Mouse (Mus musculus) hindbrain, embryonic 11.5 days (tissue): ENCODE measurements at regions not wholly inside any gene's neighbourhood (a gene's known extent, or its start where the extent isn't known, plus 50 kb on each side); places are given as distances from the start of the nearest gene placed in this dataset.

Experiments
- ATAC-seq: fragments of 200-750 bp; cut with Nextera tagmentation; 2 replicates; pipeline ENCODE4 v1.8.0; 2017; ENCODE audit warnings: mild to moderate bottlenecking, moderate TSS enrichment, moderate library complexity; ENCODE audit not compliant: low FRiP score
- DNase-seq: peaks from one replicate; pipeline ENCODE4 v3.0.0-alpha.2; 2015; ENCODE audit warnings: low spot score
- H3K27ac ChIP-seq: fragments of 300-500 bp; sonication (generic); 2 replicates; pipeline ENCODE4 v1.5.1; 2014; ENCODE audit warnings: mild to moderate bottlenecking, low read depth, low read length
- H3K27me3 ChIP-seq: fragments of 300-500 bp; sonication (generic); 2 replicates; pipeline ENCODE4 v1.6.1; 2014; ENCODE audit warnings: mild to moderate bottlenecking, low read length, moderate library complexity, mixed read lengths; ENCODE audit not compliant: control insufficient read depth, insufficient read depth
- H3K36me3 ChIP-seq: fragments of 300-500 bp; sonication (generic); 2 replicates; pipeline ENCODE4 v1.6.1; 2014; ENCODE audit warnings: mild to moderate bottlenecking, low read length, moderate library complexity, mixed read lengths; ENCODE audit not compliant: control insufficient read depth, insufficient read depth
- H3K4me1 ChIP-seq: fragments of 300-500 bp; sonication (generic); replicated peaks from 2 replicates; pipeline ENCODE4 v1.6.1; 2014; ENCODE audit warnings: low read length, mixed read lengths; ENCODE audit not compliant: control insufficient read depth, insufficient read depth
- H3K4me2 ChIP-seq: fragments of 300-500 bp; sonication (generic); replicated peaks from 2 replicates; pipeline ENCODE4 v1.6.1; 2014; ENCODE audit warnings: mild to moderate bottlenecking, low read depth, low read length
- H3K4me3 ChIP-seq: fragments of 300-500 bp; sonication (generic); 2 replicates; pipeline ENCODE4 v1.5.1; 2014; ENCODE audit warnings: low read depth, low read length
- H3K9ac ChIP-seq: fragments of 300-500 bp; sonication (generic); 2 replicates; pipeline ENCODE4 v1.6.1; 2014; ENCODE audit warnings: low read depth, low read length
- H3K9me3 ChIP-seq: fragments of 300-500 bp; sonication (generic); 2 replicates; pipeline ENCODE4 v1.6.1; 2016; ENCODE audit warnings: low read length; ENCODE audit not compliant: control insufficient read depth
- WGBS: fragments of 180-500 bp; shearing (Covaris S2); extraction: QIAGEN DNeasy Blood & Tissue Kit; methylation state at CpG from one replicate; pipeline ENCODE4 v1.1.7; 2014; 5-methylcytosine and 5-hydroxymethylcytosine counted together

GRCm38 (mm10) chr10:117557666-117558065 is 71.6 kb upstream of the Cpm start:
- H3K9ac ChIP-seq: no peak overlapping the region
- H3K4me2 ChIP-seq: no peak overlapping the region
- no peaks in the 10 kb centered on the region for H3K27me3 ChIP-seq
- no peaks in the 10 kb centered on the region for H3K9me3 ChIP-seq
- ATAC-seq (no peak), DNase-seq (no peak)
- no peaks in the 10 kb centered on the region for H3K36me3 ChIP-seq
- WGBS: 81% methylated on average over 1 of the region's 1 CpGs
- no peak overlapping the region for H3K27ac ChIP-seq
- H3K4me1 ChIP-seq: no peaks in the 10 kb centered on the region
- no peak overlapping the region for H3K4me3 ChIP-seq

GRCm38 (mm10) chr10:117556851-117557542 is 72.3 kb upstream of the Cpm start:
- no peaks in the 10 kb centered on the region for H3K4me1 ChIP-seq
- no peak overlapping the region for H3K9ac ChIP-seq
- no peak overlapping the region for H3K4me2 ChIP-seq
- no peaks in the 10 kb centered on the region for H3K27me3 ChIP-seq
- 84% methylated on average over 14 of the region's 14 CpGs for WGBS
- no peak overlapping the region for H3K27ac ChIP-seq
- no peaks in the 10 kb centered on the region for H3K9me3 ChIP-seq
- H3K4me3 ChIP-seq: no peak overlapping the region
- ATAC-seq (no peak), DNase-seq (no peak)
- no peaks in the 10 kb centered on the region for H3K36me3 ChIP-seq

DNA sequence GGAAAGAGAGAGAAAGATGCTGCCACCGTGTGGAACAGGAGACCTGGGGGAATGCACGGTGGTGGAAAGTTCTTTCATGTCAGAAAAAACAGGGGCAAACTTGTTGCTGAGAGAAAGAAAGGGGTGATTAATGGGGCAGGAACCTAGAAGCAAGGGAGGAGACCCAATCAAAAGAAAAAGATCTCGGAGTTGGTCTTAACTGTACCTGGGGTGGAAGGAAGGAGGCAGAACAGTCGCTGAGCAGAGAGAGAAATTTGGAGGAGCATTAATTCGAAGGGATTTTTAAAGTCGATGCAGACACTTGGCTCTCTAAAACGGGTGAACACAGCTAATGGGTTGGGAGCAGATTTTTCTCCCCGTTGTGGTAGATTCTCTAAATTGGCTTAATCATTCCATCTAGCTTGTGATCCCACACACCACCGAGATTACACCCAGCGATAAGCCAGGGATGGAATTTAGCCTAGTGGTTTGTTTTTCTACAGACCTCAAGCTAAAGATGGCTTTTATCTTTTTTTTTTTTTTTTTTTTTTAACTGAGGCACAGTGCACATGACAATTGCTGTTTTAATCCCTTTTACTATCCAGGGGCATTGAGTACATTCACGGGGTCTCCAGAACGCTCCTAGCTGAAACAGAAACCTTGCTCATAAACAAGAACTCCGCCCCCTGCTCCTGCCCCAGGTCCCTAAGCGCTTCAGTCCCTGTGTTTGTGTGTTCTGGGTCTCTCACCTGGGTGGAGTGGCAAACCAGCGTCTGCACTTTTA is 73.1 kb upstream of the Cpm start:
- Histone ChIP-seq H3K4me3 (no peak overlapping the region), H3K4me1 (no peaks in the 10 kb centered on the region), H3K36me3 (no peaks in the 10 kb centered on the region), H3K27me3 (no peaks in the 10 kb centered on the region), H3K9me3 (no peaks in the 10 kb centered on the region), H3K27ac (no peak overlapping the region), H3K9ac (no peak overlapping the region), H3K4me2 (no peak overlapping the region)
- WGBS: 62% methylated on average over 15 of the region's 15 CpGs
- DNase-seq (no peak), ATAC-seq (no peak)

GRCm38 (mm10) chr10:117555542-117555941 is 73.8 kb upstream of the Cpm start:
- H3K9me3 ChIP-seq: no peaks in the 10 kb centered on the region
- no peak overlapping the region for H3K4me2 ChIP-seq
- no peak for DNase-seq
- H3K4me1 ChIP-seq: no peaks in the 10 kb centered on the region
- ATAC-seq: no peak
- no peaks in the 10 kb centered on the region for H3K27me3 ChIP-seq
- no peaks in the 10 kb centered on the region for H3K36me3 ChIP-seq
- H3K4me3 ChIP-seq: no peak overlapping the region
- no peak overlapping the region for H3K27ac ChIP-seq
- WGBS: 88% methylated on average over 10 of the region's 10 CpGs
- H3K9ac ChIP-seq: no peak overlapping the region

DNA sequence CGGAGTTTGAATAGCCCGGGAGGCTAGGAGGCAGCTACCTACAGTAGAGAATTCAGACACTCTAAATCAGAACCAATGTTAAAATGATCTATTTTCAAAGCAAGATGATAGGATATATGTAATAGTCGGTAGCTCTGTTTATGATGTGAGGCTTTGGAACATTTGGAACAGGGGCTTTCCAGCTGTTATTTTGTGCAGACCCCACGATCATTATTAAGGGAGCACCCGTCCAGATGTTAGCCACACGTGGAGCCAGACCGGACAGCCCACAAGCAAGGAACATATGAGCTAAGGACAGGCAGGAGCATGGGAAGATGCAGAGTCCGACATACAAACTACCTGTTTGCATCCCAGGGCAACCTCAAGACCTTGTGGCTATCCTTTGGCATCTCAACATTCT is 74.3 kb upstream of the Cpm start:
- Histone ChIP-seq H3K27ac (no peak overlapping the region), H3K4me1 (no peaks in the 10 kb centered on the region), H3K4me2 (no peak overlapping the region), H3K27me3 (no peaks in the 10 kb centered on the region), H3K4me3 (no peak overlapping the region), H3K36me3 (no peaks in the 10 kb centered on the region), H3K9me3 (no peaks in the 10 kb centered on the region), H3K9ac (no peak overlapping the region)
- DNase-seq (no peak), ATAC-seq (no peak)
- 89% methylated on average over 8 of the region's 8 CpGs for WGBS

DNA sequence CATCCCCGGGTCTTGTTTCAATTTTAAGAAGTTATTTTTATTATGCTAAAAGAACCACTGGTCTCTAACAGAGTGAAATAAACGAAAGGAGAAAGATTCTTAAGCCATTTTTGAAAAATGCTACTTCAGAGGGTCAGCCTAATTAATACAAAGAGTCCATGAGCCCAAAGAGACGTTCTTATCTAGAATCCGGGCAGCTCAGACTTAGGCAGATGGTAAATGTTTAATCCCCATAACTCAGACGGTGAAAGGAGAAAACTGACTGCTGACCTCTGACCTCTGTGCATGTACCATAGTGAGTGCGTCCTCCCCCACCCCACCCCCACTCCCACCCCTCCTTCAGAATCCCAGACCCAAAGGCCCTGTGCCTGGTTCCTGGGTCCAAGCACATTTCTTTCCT is 74.8 kb upstream of the Cpm start:
- WGBS: 51% methylated on average over 6 of the region's 6 CpGs
- Histone ChIP-seq H3K4me2 (no peak overlapping the region), H3K4me1 (no peaks in the 10 kb centered on the region), H3K36me3 (no peaks in the 10 kb centered on the region), H3K9me3 (no peaks in the 10 kb centered on the region), H3K27me3 (no peaks in the 10 kb centered on the region), H3K9ac (no peak overlapping the region), H3K4me3 (no peak overlapping the region), H3K27ac (no peak overlapping the region)
- DNase-seq (no peak), ATAC-seq (no peak)

DNA sequence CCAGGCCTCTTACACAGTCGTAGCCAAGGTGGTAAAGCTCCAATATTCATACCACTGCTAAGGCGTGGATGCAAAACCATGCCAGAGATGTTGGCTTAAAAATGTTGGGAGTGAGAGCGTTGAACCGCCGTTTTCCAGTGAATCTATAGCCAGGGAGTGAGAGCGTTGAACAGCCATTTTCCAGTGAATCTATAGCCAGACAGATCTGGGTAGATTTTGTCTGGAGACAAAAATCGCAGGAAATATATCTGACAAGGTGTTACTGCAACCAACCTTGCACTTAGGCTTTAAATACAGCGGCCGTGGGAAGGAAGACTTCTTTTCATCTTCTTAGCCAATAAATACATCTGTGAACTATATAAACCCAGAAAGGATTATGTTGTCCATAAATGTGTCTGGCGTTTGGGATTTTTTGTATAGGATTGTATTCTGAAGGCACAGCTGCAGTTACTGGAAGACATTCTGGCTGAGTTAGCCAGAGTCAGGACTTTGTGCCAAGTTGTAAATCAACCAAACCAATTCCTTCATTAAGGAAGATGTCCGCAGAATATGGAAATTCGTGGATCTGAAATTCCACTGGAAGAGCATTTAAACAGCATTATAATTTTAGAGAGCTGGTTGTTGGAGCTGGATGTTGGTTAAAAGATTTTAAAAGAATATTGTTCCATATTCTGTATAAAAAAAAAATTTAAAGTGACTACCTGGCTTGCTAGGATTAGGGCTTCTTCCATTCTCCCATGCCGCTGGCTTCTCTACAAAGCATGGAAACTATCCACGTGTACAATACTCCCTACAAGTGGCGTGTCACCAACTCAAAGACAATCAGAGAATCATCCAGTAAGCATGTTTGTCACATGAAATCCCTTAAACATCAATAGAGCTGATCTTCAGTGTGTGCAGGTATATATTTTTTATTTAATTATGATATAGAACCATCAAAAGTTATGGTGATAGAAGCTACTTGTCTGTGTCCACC is 75.8 kb upstream of the Cpm start:
- H3K27ac ChIP-seq: no peak overlapping the region
- H3K9ac ChIP-seq: no peak overlapping the region
- DNase-seq (no peak), ATAC-seq (no peak)
- no peaks in the 10 kb centered on the region for H3K9me3 ChIP-seq
- no peaks in the 10 kb centered on the region for H3K36me3 ChIP-seq
- H3K27me3 ChIP-seq: no peaks in the 10 kb centered on the region
- no peak overlapping the region for H3K4me2 ChIP-seq
- H3K4me1 ChIP-seq: no peaks in the 10 kb centered on the region
- 92% methylated on average over 15 of the region's 15 CpGs for WGBS
- H3K4me3 ChIP-seq: no peak overlapping the region

DNA sequence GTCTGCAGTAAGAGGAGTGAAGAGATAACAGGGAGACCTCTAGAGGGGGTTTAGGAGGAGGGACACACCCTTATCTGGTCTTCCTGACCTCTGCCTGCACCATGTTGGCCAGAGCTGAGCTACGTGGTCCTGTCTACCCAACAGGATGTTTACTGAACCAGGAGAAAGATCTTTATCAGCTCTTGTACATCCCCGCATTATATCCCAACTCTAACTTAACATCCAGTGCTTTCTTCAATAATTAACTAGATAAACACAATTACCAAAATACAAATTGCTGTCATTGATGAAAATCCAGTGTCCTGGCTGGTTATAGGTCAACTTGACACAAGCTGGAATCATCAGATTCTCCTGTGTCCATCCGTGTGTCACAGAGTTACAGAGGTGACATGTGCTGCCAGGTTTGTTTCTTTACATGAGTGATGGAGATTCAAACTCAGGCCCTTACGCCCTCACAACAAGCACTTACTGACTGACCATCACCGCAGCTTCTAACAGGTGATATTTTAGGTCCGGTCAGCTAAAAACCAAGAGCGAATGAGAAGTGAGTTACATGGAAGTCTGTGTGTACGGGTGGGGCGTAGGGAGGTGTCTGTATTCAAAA is 77.1 kb upstream of the Cpm start:
- DNase-seq (no peak), ATAC-seq (no peak)
- Histone ChIP-seq H3K4me2 (no peak overlapping the region), H3K9ac (no peak overlapping the region), H3K9me3 (no peaks in the 10 kb centered on the region), H3K27me3 (no peaks in the 10 kb centered on the region), H3K4me1 (no peaks in the 10 kb centered on the region), H3K4me3 (no peak overlapping the region), H3K27ac (no peak overlapping the region), H3K36me3 (no peaks in the 10 kb centered on the region)
- WGBS: 91% methylated on average over 9 of the region's 9 CpGs
